In the genomic region with DNA sequence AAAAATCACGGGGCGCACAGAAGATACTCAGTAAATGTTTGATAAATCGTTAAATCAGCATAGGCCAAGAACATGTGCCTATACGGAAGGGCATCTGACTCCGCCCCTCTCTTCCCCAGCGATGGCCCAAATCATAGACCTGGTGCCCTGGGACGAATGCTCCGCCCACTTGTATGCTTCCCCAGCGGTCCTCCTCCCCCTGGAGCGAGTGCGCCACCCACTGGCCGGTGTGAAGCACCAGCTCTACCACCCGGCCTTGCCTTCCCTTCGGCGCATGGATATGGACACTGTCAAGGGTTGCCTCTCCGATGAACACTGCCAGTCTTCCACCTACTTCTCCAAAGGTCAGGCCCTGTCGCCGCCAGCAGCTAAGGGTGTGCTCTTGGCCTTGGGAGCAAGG, we compare ENCODE assay signal across 13 mouse cellular contexts. TPM values are rescaled to one million over a fixed set of nuclear protein-coding genes. Genes with fewer than 3 reads are reported as not detected.
DNase-seq lines count a peak whose midpoint lies in the region; TF ChIP-seq lines count a peak whose summit lies in the region.
"Had no signal": no experiment of that assay in that cellular context is flagged by ENCODE, and none has a peak within 500 bp of the region (broad histone marks: within the 10 kb centered on the region; RNA-seq: fewer than 3 reads in every experiment).

No protein-coding gene starts in this region.

- no peak overlapping the region for H3K4me3 ChIP-seq in bone marrow macrophage, adult 2 months (ENCODE audit: insufficient read depth, low read length)
- H3K4me3 ChIP-seq in forebrain, embryonic 10.5 days: no peak overlapping the region
- H3K4me3 ChIP-seq: embryonic facial prominence, embryonic 15.5 days had no signal

- DNase-seq in heart, postnatal 4 days: peak; percentile 42
- no peak for DNase-seq in heart, adult 8-10 months (ENCODE audit: low spot score)
- DNase-seq in retina, postnatal 1 day: peak; percentile 24
- DNase-seq in retina, embryonic 14.5 days (ENCODE audit: low spot score): no peak
- no peak for DNase-seq in neural tube, embryonic 10.5 days (ENCODE audit: extremely low spot score, low spot score)
- DNase-seq in layer of hippocampus, postnatal 25 days (ENCODE audit: extremely low spot score in 1 of 2, low spot score in 1 of 2): no peak
- DNase-seq in forebrain, embryonic 10.5 days (ENCODE audit: extremely low spot score, low spot score): no peak
- DNase-seq: heart, adult 11 months; left cerebral cortex, postnatal 4 days had no signal

- WGBS in forebrain, embryonic 10.5 days: 66% methylated on average over 18 of the region's 18 CpGs

- H3K36me3 ChIP-seq in forebrain, embryonic 10.5 days (replicated peaks): no peaks in the 10 kb centered on the region
- H3K36me3 ChIP-seq: embryonic facial prominence, embryonic 15.5 days; G1E had no signal

- H3K27me3 ChIP-seq in forebrain, embryonic 10.5 days (ENCODE audit: poor library complexity, severe bottlenecking): peaks cover 4% of the 10 kb centered on the region; the same call in 1 of the 2 replicates
- H3K27me3 ChIP-seq: embryonic facial prominence, embryonic 15.5 days had no signal

- no peaks in the 10 kb centered on the region for H3K9me3 ChIP-seq in forebrain, embryonic 10.5 days
- H3K9me3 ChIP-seq: embryonic facial prominence, embryonic 15.5 days; G1E had no signal

- peak; percentile 6; the same call in 1 of the 2 replicates for TF ChIP-seq CTCF in bone marrow macrophage, adult 2 months (IDR thresholded peaks at IDR 0.05; ENCODE audit: low read depth, low read length)

- no peak overlapping the region for H3K27ac ChIP-seq in bone marrow macrophage, adult 2 months (ENCODE audit: insufficient read depth, low read depth, low read length)
- no peak overlapping the region for H3K27ac ChIP-seq in forebrain, embryonic 10.5 days
- H3K27ac ChIP-seq: embryonic facial prominence, embryonic 15.5 days had no signal

- no peak for TF ChIP-seq POLR2A in bone marrow macrophage, adult 2 months (IDR thresholded peaks at IDR 0.05; ENCODE audit: borderline replicate concordance, low read depth, low read length)

- no peaks in the 10 kb centered on the region for H3K4me1 ChIP-seq in bone marrow macrophage, adult 2 months (ENCODE audit: control insufficient read depth, insufficient read depth, low read length)
- peaks cover 15% of the 10 kb centered on the region for H3K4me1 ChIP-seq in forebrain, embryonic 10.5 days
- H3K4me1 ChIP-seq: embryonic facial prominence, embryonic 15.5 days had no signal

RNA-seq across cellular contexts. Expression of a gene that starts 2.5 kb away (rescaled TPM):
- total RNA-seq in heart, postnatal 4 days (2021): not detected
- under 1 TPM in 1 of 4 experiments, not detected in 3; 0.57 TPM for total RNA-seq in heart, adult 8-10 months (2022)
- polyA plus RNA-seq in bone marrow macrophage, adult 2 months (2012; ENCODE audit: insufficient read depth, insufficient read length, missing spikeins): not detected in 2 replicates
- not detected for total RNA-seq in layer of hippocampus, postnatal 25 days (2021)
- polyA plus RNA-seq in forebrain, embryonic 10.5 days (2016; fragmentation: Nextera tagmentation; extraction: Ambion mirVana): not detected in 2 replicates
- total RNA-seq: G1E had no signal
- polyA plus RNA-seq: G1E; stomach, embryonic 14.5 days had no signal

RNA-seq across cellular contexts. Expression of a gene that starts 6.5 kb away (rescaled TPM):
- total RNA-seq in heart, postnatal 4 days (2021): 1 to 10 TPM; 1.1 to 1.9 TPM
- under 1 TPM; 0.14 to 0.63 (median 0.52) TPM for total RNA-seq in heart, adult 8-10 months (2022)
- 0.59 and 2.7 TPM in 2 replicates for polyA plus RNA-seq in bone marrow macrophage, adult 2 months (2012; ENCODE audit: insufficient read depth, insufficient read length, missing spikeins)
- total RNA-seq in layer of hippocampus, postnatal 25 days (2021): 1 to 10 TPM in 1 of 2 experiments, under 1 TPM in 1; 0.86 to 1.1 TPM
- polyA plus RNA-seq in forebrain, embryonic 10.5 days (2016; fragmentation: Nextera tagmentation; extraction: Ambion mirVana): 0.14 and 0.25 TPM in 2 replicates
- polyA plus RNA-seq: G1E had no signal

RNA-seq across cellular contexts. Expression of a gene that starts 18.9 kb away (rescaled TPM):
- total RNA-seq in heart, postnatal 4 days (2021): 10 to 100 TPM; 12.5 to 14.3 TPM
- total RNA-seq in heart, adult 8-10 months (2022): 1 to 10 TPM; 7.4 to 9.5 (median 7.9) TPM
- 6.9 and 7.5 TPM in 2 replicates for polyA plus RNA-seq in bone marrow macrophage, adult 2 months (2012; ENCODE audit: insufficient read depth, insufficient read length, missing spikeins)
- total RNA-seq in layer of hippocampus, postnatal 25 days (2021): 10 to 100 TPM; 15.9 to 17.4 TPM
- polyA plus RNA-seq in forebrain, embryonic 10.5 days (2016; fragmentation: Nextera tagmentation; extraction: Ambion mirVana): 10.6 and 10.7 TPM in 2 replicates

RNA-seq across cellular contexts. Expression of a gene that starts 19.2 kb away (rescaled TPM):
- total RNA-seq in heart, postnatal 4 days (2021): 10 to 100 TPM; 20.2 to 22.4 TPM
- 10 to 100 TPM; 11.3 to 14.0 (median 13.2) TPM for total RNA-seq in heart, adult 8-10 months (2022)
- 35.0 and 35.2 TPM in 2 replicates for polyA plus RNA-seq in bone marrow macrophage, adult 2 months (2012; ENCODE audit: insufficient read depth, insufficient read length, missing spikeins)
- total RNA-seq in layer of hippocampus, postnatal 25 days (2021): 10 to 100 TPM; 13.7 to 15.0 TPM
- polyA plus RNA-seq in forebrain, embryonic 10.5 days (2016; fragmentation: Nextera tagmentation; extraction: Ambion mirVana): 50.5 and 53.1 TPM in 2 replicates

RNA-seq across cellular contexts. Expression of a gene that starts 39.2 kb away (rescaled TPM):
- total RNA-seq in heart, postnatal 4 days (2021): 100 to 1,000 TPM; 146 to 149 TPM
- 10 to 100 TPM; 57.6 to 63.2 (median 58.0) TPM for total RNA-seq in heart, adult 8-10 months (2022)
- not detected in 2 replicates for polyA plus RNA-seq in bone marrow macrophage, adult 2 months (2012; ENCODE audit: insufficient read depth, insufficient read length, missing spikeins)
- total RNA-seq in layer of hippocampus, postnatal 25 days (2021): 10 to 100 TPM; 22.4 to 26.0 TPM
- polyA plus RNA-seq in forebrain, embryonic 10.5 days (2016; fragmentation: Nextera tagmentation; extraction: Ambion mirVana): 11.1 TPM in 2 replicates

Comparison
In these comparisons a context has a peak if more than half of its experiments do, and no peak if none do; other contexts are left out.
1. DNase-seq: peak in heart, postnatal 4 days (single experiment) and retina, postnatal 1 day (single experiment); none in heart, adult 8-10 months (single experiment), retina, embryonic 14.5 days (single experiment), neural tube, embryonic 10.5 days (single experiment), layer of hippocampus, postnatal 25 days (0 of 2) and forebrain, embryonic 10.5 days (single experiment).